Mouse (Mus musculus) G1E-ER4 (cell line): ENCODE data around the gene Mms19. TPM values are rescaled to one million over a fixed set of nuclear protein-coding genes. Genes with fewer than 3 reads are reported as not detected.

Experiments used
- GATA1 ChIP-seq: IDR thresholded peaks from one replicate; pipeline ENCODE4 v1.8.0; 2012; ENCODE audit warnings: low read length, inconsistent platforms
- polyA plus RNA-seq: library from polyadenylated mRNA; stranded (reverse); fragments of >175 nt; gene quantifications from 2 replicates; pipeline ENCODE4 v1.2.3, GENCODE M21; 2012

Gene Mms19
- 11.9 and 12.0 TPM in 2 replicates for polyA plus RNA-seq

GRCm38 (mm10) chr19:41980819-41981594, at the start of gene Mms19:
Gene Mms19 (minus strand): TSS chr19:41981157.
- TF ChIP-seq GATA1 = no peak

GRCm38 (mm10) chr19:42026158-42026557, 45.2 kb upstream of the Mms19 start:
- no peak for TF ChIP-seq GATA1

- no peak for TF ChIP-seq GATA1
Measured at GRCm38 (mm10) chr19:42022542-42022848, 41.5 kb upstream of the Mms19 start.

GRCm38 (mm10) chr19:42021681-42022541, 41.0 kb upstream of the Mms19 start:
- TF ChIP-seq GATA1 = no peak

- no peak for TF ChIP-seq GATA1
Measured at GRCm38 (mm10) chr19:42019011-42019522, 38.1 kb upstream of the Mms19 start.

- TF ChIP-seq GATA1 = no peak
Measured at GRCm38 (mm10) chr19:42017399-42018247, 36.7 kb upstream of the Mms19 start.

- no peak for TF ChIP-seq GATA1
Measured at GRCm38 (mm10) chr19:42016840-42017239, 35.9 kb upstream of the Mms19 start.

GRCm38 (mm10) chr19:42016251-42016650, 35.3 kb upstream of the Mms19 start:
- no peak for TF ChIP-seq GATA1

GRCm38 (mm10) chr19:42015001-42015400, 34.0 kb upstream of the Mms19 start:
- no peak for TF ChIP-seq GATA1

GRCm38 (mm10) chr19:42014231-42014825, 33.4 kb upstream of the Mms19 start:
- TF ChIP-seq GATA1 = no peak

- no peak for TF ChIP-seq GATA1
Measured at GRCm38 (mm10) chr19:42011123-42011522, 30.2 kb upstream of the Mms19 start.

- TF ChIP-seq GATA1 = no peak
Measured at GRCm38 (mm10) chr19:42010436-42010835, 29.5 kb upstream of the Mms19 start.

GRCm38 (mm10) chr19:42009067-42009466, 28.1 kb upstream of the Mms19 start:
- no peak for TF ChIP-seq GATA1

GRCm38 (mm10) chr19:42008586-42008985, 27.6 kb upstream of the Mms19 start:
- no peak for TF ChIP-seq GATA1

GRCm38 (mm10) chr19:42006568-42006967, 25.6 kb upstream of the Mms19 start:
- no peak for TF ChIP-seq GATA1
